Mouse (Mus musculus) thymus, adult 2 months (tissue): ENCODE data around the gene Higd1b. TPM values are rescaled to one million over a fixed set of nuclear protein-coding genes. Genes with fewer than 3 reads are reported as not detected.
A peak's percentile ranks its signal among the peaks of the same experiment; 100 is the strongest.

Experiments
- DNase-seq: peaks from one replicate; pipeline ENCODE4 v3.0.0; 2021
- H3K27ac ChIP-seq: fragments of 200-500 bp; 2 replicates; pipeline ENCODE4 v1.5.1; 2012; ENCODE audit warnings: low read length, control low read depth; ENCODE audit not compliant: control insufficient read depth, insufficient read depth
- H3K27me3 ChIP-seq: fragments of 200-500 bp; 2 replicates; pipeline ENCODE4 v1.6.1; 2012; ENCODE audit warnings: mild to moderate bottlenecking, low read length, moderate library complexity, mixed read lengths; ENCODE audit not compliant: control insufficient read depth, insufficient read depth
- H3K36me3 ChIP-seq: fragments of 200-500 bp; 2 replicates; pipeline ENCODE4 v1.6.1; 2012; ENCODE audit warnings: mild to moderate bottlenecking, low read length, moderate library complexity; ENCODE audit not compliant: control insufficient read depth, insufficient read depth
- H3K4me1 ChIP-seq: fragments of 200-500 bp; replicated peaks from 2 replicates; pipeline ENCODE4 v1.6.1; 2012; ENCODE audit warnings: low read length; ENCODE audit not compliant: control insufficient read depth, insufficient read depth
- H3K4me3 ChIP-seq: fragments of 200-500 bp; 2 replicates; pipeline ENCODE4 v1.5.1; 2012; ENCODE audit warnings: mild to moderate bottlenecking, low read length, control low read depth, moderate library complexity; ENCODE audit not compliant: control insufficient read depth, insufficient read depth
- CTCF ChIP-seq: fragments of 200-500 bp; IDR thresholded peaks from 2 replicates; pipeline ENCODE4 v1.5.1; 2012; ENCODE audit warnings: mild to moderate bottlenecking, control low read depth, low read length, moderate library complexity, borderline replicate concordance; ENCODE audit not compliant: control insufficient read depth, poor library complexity, insufficient read depth; ENCODE audit errors: extremely low read depth
- POLR2A ChIP-seq: fragments of 200-500 bp; IDR thresholded peaks from 2 replicates; pipeline ENCODE4 v1.6.1; 2012; ENCODE audit warnings: mild to moderate bottlenecking, low read length, control low read depth, moderate library complexity; ENCODE audit not compliant: control insufficient read depth, poor library complexity, insufficient read depth; ENCODE audit errors: extremely low read depth
- WGBS: fragments of 180-500 bp; shearing (Covaris S2); methylation state at CpG from one replicate; pipeline ENCODE4 v1.1.7; 2018; 5-methylcytosine and 5-hydroxymethylcytosine counted together
- polyA plus RNA-seq: library from polyadenylated mRNA; depleted of rRNA; stranded (reverse); fragments of >200 nt; gene quantifications from 2 replicates; pipeline ENCODE4 v1.2.3, GENCODE M21; 2012

Gene Higd1b
- polyA plus RNA-seq, 1 experiment: 1.4 TPM

GRCm38 (mm10) chr11:102810721-102811485 lies 24.7 kb upstream of the Higd1b start:
- H3K36me3 ChIP-seq: no peaks in the 10 kb centered on the region
- 71% methylated on average over 4 of the region's 4 CpGs for WGBS
- H3K4me3 ChIP-seq: no peak overlapping the region
- no peak for TF ChIP-seq CTCF
- TF ChIP-seq POLR2A: no peak
- no peaks in the 10 kb centered on the region for H3K4me1 ChIP-seq
- no peak overlapping the region for H3K27ac ChIP-seq
- peaks cover 5% of the 10 kb centered on the region; the same call in 1 of the 2 replicates for H3K27me3 ChIP-seq
- DNase-seq: no peak

DNA sequence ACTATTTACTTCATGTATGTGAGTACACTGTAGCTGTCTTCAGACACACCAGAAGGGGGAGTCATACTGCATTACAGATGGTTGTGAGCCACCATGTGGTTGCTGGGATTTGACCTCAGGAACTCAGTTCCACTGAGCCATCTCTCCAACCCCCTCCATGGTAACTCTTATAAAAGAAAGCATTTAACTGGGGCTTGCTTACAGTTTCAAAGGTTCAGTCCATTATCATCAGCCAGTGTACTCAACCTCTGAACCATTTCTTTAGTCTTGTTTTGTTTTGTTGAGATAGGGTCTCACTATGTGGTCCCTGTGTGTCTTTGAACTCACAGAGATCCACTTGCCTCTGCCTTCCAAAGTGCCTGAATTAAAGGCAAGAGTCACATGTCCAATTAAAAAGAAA lies 20.8 kb upstream of the Higd1b start:
- no peak for DNase-seq
- peaks cover 17% of the 10 kb centered on the region for H3K27me3 ChIP-seq
- no peaks in the 10 kb centered on the region for H3K36me3 ChIP-seq
- peaks cover 6% of the 10 kb centered on the region for H3K4me1 ChIP-seq
- H3K4me3 ChIP-seq: no peak overlapping the region
- no peak overlapping the region for H3K27ac ChIP-seq
- TF ChIP-seq POLR2A: no peak
- no peak for TF ChIP-seq CTCF

- H3K27ac ChIP-seq: no peak overlapping the region
- DNase-seq: peak; percentile 4
- H3K27me3 ChIP-seq: peaks cover 23% of the 10 kb centered on the region
- peak overlapping the region; percentile 30 for H3K4me3 ChIP-seq
- WGBS: 1% methylated on average over 74 of the region's 92 CpGs
- H3K4me1 ChIP-seq: peaks cover 6% of the 10 kb centered on the region
- no peaks in the 10 kb centered on the region for H3K36me3 ChIP-seq
- TF ChIP-seq POLR2A (no peak), CTCF (no peak)
Measured at GRCm38 (mm10) chr11:102818121-102819020, 17.3 kb upstream of the Higd1b start.

DNA sequence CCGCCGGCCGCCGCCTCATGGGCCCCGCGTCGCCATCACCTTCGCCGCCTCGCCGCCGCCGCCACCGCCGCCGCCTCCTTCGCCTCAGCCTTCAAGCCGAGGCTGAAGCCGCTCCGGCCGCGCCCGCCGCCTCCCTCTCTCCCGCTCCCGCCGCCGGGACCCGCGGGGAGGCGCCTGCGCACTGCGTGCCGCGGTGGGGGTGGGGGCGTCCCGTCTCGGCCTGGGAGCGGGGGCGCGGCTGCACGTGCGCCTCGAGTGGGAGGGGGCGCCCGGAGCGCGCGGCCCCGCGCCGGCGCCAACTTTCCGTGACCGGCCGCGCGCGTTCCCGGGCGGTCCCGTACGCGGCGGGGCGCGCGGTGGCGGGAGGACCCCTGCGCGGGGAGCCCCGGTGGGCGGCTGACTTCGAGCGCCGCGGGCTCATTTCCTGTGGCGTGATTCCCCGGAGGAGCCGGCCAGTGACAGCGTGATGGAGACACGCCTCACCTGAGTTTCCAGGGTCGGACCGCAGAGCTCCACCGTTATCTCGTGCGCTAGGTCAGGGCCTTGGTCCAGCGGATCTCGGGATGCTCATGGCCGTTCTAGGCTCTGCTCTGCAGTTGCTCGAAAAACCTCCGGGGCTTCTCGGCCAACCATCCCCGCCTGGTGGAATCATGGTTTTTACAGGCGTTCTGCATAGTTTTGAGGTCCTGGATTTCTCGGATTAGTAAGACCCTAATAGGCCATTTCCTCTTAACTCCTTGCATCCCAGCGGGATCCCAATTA lies 16.4 kb upstream of the Higd1b start, which contains the start of gene Gjc1:
Gene Gjc1 (minus strand): TSS at position 680 of the 762 bp plus-strand sequence.
- TF ChIP-seq CTCF (no peak), POLR2A (no peak)
- peak; percentile 25 for DNase-seq
- H3K4me1 ChIP-seq: peaks cover 6% of the 10 kb centered on the region
- H3K36me3 ChIP-seq: no peaks in the 10 kb centered on the region
- no peak within 1 kb of the TSS for H3K27ac ChIP-seq
- WGBS: 1% methylated on average over 93 of the region's 97 CpGs
- peaks cover 23% of the 10 kb centered on the region for H3K27me3 ChIP-seq
- H3K4me3 ChIP-seq: peak within 1 kb of the TSS; percentile 30

GRCm38 (mm10) chr11:102819783-102820385 lies 15.8 kb upstream of the Higd1b start:
- Histone ChIP-seq H3K27ac (no peak overlapping the region), H3K36me3 (no peaks in the 10 kb centered on the region), H3K4me1 (peaks cover 6% of the 10 kb centered on the region), H3K27me3 (peaks cover 23% of the 10 kb centered on the region), H3K4me3 (no peak overlapping the region)
- peak; percentile 2 for DNase-seq
- whole genome bisulfite sequencing: 9% methylated on average over 14 of the region's 14 CpGs
- TF ChIP-seq POLR2A (no peak), CTCF (no peak)
